Mouse (Mus musculus): ENCODE measurements around the gene Gm21627. TPM values are rescaled to one million over a fixed set of nuclear protein-coding genes. Genes with fewer than 3 reads are reported as not detected.
"Not testable (repeated sequence)": the region's sequence is repeated elsewhere in the genome, so short reads cannot be mapped to it uniquely, and the experiment has no call there.

Gm21627 gene
- not detected in 2 replicates for total RNA-seq (2017)

GRCm38 (mm10) chrY:63228127-63228526 is at the start of gene Gm21627:
TSS of gene Gm21627 (plus strand) at chrY:63228427.
- ATAC-seq (replicated peaks; ENCODE audit: low read depth, poor library complexity, severe bottlenecking): not testable (repeated sequence)

Measured in common myeloid progenitor, adult 5-6 weeks (primary cell).